Mouse (Mus musculus): ENCODE data around the gene Meis1.

- TF ChIP-seq CTCF (IDR thresholded peaks at IDR 0.05; ENCODE audit: borderline replicate concordance, extremely low read depth, insufficient read depth, insufficient read length) (no peak), POLR2A (IDR thresholded peaks at IDR 0.05; ENCODE audit: borderline replicate concordance, extremely low read depth, insufficient read depth, insufficient read length, poor library complexity, severe bottlenecking) (no peak)
Measured at GRCm38 (mm10) chr11:18924583-18925334, 94.0 kb downstream of the Meis1 start.
